Mouse (Mus musculus) megakaryocyte, embryonic 14.5 days (primary cell): ENCODE data around the gene Ptn.

Experiments used
- FLI1 ChIP-seq: IDR thresholded peaks from 2 replicates; pipeline ENCODE4 v1.6.1; 2012; ENCODE audit warnings: low read length, inconsistent platforms, mixed read lengths
- GATA1 ChIP-seq: IDR thresholded peaks from 3 replicates; pipeline ENCODE4 v1.6.1; 2012; ENCODE audit warnings: mixed read lengths, low read length, inconsistent platforms, borderline replicate concordance

- TF ChIP-seq GATA1 (no peak), FLI1 (no peak)
Measured at GRCm38 (mm10) chr6:36713329-36713728, 96.7 kb downstream of the Ptn start.
